Mouse (Mus musculus): ENCODE measurements around the gene 4932411N23Rik.
A peak's percentile ranks its signal among the peaks of the same experiment; 100 is the strongest.
"Not testable (repeated sequence)": the region's sequence is repeated elsewhere in the genome, so short reads cannot be mapped to it uniquely, and the experiment has no call there.

The 4932411N23Rik gene

DNA sequence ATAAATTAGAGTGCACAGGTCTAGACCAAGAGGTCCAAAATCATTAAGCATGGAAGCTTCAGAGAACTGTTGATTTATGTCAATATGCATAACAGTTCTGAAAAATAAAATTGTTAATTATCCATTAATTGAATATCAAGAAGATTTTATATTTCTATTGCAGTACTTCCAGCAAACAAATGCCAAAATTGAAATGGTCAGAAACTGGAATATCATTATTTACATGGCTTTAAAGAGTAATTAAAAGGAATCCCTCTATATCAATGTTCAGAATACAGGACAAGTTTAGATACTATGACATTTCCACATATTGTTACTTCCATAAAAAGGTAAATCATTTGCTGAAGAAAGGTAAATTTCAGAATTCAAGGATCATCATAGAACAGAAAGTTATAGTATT lies at the start of gene 4932411N23Rik:
Gene 4932411N23Rik, minus strand, starts transcription at position 101 of the 400 bp plus-strand sequence.
- no peak for DNase-seq (ENCODE audit: low read depth, low spot score)

DNA sequence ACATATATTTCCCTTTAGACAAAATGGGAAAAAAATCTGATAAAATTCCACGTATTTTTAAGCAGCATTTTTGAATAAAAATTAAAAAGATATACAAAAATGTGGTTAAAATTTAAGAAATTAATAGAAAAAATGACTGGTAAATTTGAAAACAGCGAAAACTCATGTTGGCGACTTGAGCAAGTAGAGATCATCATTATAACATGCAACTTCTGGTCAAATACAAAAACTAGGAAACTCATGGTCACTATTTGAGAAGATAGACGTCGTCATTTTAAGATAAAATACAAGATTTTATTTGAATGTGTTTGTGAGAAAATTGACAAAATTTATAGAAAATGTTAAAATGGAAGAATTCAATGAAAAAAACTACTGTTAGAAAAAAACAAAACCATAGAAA lies 35.8 kb downstream of the 4932411N23Rik start:
- DNase-seq (ENCODE audit: low read depth, low spot score): no peak

DNA sequence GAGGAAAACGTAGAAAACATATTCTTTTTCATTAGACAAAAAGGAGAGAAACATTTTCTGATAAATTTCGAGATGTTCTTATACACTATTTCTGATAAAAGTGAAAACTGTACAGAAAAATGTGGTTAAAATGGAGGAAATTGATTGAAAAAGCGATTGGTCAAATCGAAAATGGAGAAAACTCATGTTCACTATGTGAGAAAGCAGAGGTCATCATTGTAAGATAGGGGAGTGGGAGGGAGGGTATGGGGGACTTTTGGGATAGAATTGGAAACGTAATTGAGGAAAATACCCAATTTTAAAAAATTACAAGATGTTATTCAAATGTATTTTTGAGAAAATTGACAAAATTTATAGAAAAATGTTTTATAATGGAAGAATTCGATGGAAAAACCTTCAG lies 38.0 kb downstream of the 4932411N23Rik start:
- peak; percentile 0 for DNase-seq (ENCODE audit: low read depth, low spot score)

DNA sequence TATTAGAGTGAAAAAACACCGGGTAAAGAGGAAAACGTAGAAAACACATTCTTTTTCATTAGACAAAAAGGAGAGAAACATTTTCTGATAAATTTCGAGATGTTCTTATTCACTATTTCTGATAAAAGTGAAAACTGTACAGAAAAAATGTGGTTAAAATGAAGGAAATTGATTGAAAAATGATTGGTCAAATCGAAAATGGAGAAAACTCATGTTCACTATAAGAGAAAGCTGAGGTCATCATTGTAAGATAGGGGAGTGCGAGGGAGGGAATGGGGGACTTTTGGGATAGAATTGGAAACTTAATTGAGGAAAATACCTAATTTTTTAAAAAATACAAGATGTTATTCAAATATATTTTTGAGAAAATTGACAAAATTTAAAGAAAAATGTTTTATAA lies 40.8 kb downstream of the 4932411N23Rik start:
- DNase-seq (ENCODE audit: low read depth, low spot score): not testable (repeated sequence)

DNA sequence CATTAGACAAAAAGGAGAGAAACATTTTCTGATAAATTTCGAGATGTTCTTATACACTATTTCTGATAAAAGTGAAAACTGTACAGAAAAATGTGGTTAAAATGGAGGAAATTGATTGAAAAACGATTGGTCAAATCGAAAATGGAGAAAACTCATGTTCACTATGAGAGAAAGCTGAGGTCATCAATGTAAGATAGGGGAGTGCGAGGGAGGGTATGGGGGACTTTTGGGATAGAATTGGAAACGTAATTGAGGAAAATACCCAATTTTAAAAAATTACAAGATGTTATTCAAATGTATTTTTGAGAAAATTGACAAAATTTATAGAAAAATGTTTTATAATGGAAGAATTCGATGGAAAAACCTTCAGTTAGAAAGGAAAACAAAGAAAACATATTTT lies 42.2 kb downstream of the 4932411N23Rik start:
- not testable (repeated sequence) for DNase-seq (ENCODE audit: low read depth, low spot score)
